24 mouse cellular contexts compared by ENCODE assay signal in the genomic region with DNA sequence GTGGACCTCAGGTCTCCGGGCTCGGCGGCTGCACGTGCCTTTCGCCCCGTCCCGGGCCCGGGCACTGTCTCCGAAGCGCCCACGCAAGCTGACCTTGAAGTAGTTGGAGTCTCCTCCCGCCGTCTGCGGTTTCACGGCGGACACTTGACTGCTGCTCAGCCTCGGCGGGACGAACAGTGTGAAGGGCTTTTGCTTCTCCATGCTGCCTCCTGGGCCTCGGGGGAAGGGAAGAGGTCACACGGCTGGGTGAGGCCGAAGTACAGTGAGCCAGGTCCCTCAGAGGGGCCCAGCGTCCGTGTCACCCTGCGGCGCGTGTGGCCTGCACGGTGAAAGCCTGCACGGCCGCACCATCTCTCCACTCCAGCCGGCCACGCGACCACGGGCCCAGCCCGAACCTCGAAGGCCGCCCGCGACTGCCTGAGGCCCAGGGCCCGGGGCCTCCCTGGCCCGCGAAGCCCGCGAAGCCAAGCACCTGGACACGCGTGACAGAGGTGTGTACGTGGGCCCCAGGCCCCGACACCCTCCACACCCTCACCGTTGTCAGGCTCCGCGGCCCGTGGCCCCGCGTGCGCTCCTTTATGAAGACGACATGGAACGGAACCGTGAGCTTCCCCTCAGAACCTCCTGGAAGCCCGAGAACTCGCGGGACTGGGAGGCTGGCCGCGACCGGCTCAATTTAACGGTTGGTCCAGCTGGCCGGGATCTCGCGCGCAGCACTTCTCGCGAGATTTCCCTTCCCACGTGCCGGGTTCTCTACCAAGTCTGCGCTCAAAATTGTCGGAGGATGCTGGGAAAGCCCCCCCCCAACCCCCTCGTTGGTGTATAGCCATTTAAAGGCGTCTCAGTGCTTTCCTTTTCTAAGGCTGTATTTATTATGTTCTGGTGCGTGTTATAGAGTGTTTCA. TPM values are rescaled to one million over a fixed set of nuclear protein-coding genes. Genes with fewer than 3 reads are reported as not detected.
"Had no signal": no experiment of that assay in that cellular context is flagged by ENCODE, and none has a peak within 500 bp of the region (broad histone marks: within the 10 kb centered on the region; RNA-seq: fewer than 3 reads in every experiment).

A gene (minus strand): TSS at position 650 of the 904 bp plus-strand sequence.

- H3K27me3 ChIP-seq: kidney, embryonic 15.5 days; limb, embryonic 12.5 days; megakaryocyte, embryonic 14.5 days; midbrain, embryonic 12.5 days; neural tube, embryonic 15.5 days had no signal

- H3K4me1 ChIP-seq: kidney, embryonic 15.5 days; limb, embryonic 12.5 days; megakaryocyte, embryonic 14.5 days; midbrain, embryonic 12.5 days; neural tube, embryonic 15.5 days had no signal

- H3K36me3 ChIP-seq: kidney, embryonic 15.5 days; limb, embryonic 12.5 days; midbrain, embryonic 12.5 days; neural tube, embryonic 15.5 days had no signal

- H3K9ac ChIP-seq: kidney, embryonic 15.5 days; limb, embryonic 12.5 days; liver, embryonic 14.5 days; lung, embryonic 14.5 days; midbrain, embryonic 12.5 days; neural tube, embryonic 15.5 days had no signal

- H3K4me3 ChIP-seq: kidney, embryonic 15.5 days; limb, embryonic 12.5 days; megakaryocyte, embryonic 14.5 days; midbrain, embryonic 12.5 days; neural tube, embryonic 15.5 days had no signal

- H3K9me3 ChIP-seq: neural tube, embryonic 15.5 days had no signal

- H3K4me2 ChIP-seq: kidney, embryonic 15.5 days; limb, embryonic 12.5 days; lung, embryonic 14.5 days; midbrain, embryonic 12.5 days; neural tube, embryonic 15.5 days had no signal

- DNase-seq: kidney, adult 2 months; layer of hippocampus, adult 9-11 months; layer of hippocampus, postnatal 36 days; liver; lung, embryonic 14.5 days; lung, postnatal 14 days; right cerebral cortex, adult 18-20 months; right cerebral cortex, postnatal 25 days; thymus, postnatal 36 days had no signal

- H3K27ac ChIP-seq: kidney, embryonic 15.5 days; limb, embryonic 12.5 days; liver, embryonic 14.5 days; macrophage; midbrain, embryonic 12.5 days; neural tube, embryonic 15.5 days; stomach, postnatal 0 days had no signal

RNA-seq across cellular contexts. Expression of the gene that starts here (rescaled TPM):
- total RNA-seq: layer of hippocampus, adult 18-20 months; layer of hippocampus, postnatal 36 days; left cerebral cortex, adult 8-10 months; left cerebral cortex, postnatal 36 days; midbrain, postnatal 0 days had no signal
- polyA plus RNA-seq: kidney, adult 2 months; kidney, embryonic 15.5 days; limb, embryonic 12.5 days; lung, embryonic 14.5 days; macrophage; midbrain, embryonic 12.5 days; midbrain, postnatal 0 days; neural tube, embryonic 11.5 days; neural tube, embryonic 15.5 days; small intestine, adult 2 months; stomach, postnatal 0 days; thymus, postnatal 0 days had no signal
